Comparison of ENCODE assay signal across 16 mouse cellular contexts in genomic region chr9:102045111-102045861, GRCm38 (mm10).
DNase-seq lines count a peak whose midpoint lies in the region; ATAC-seq lines count a peak whose summit lies in the region.
"Had no signal": no experiment of that assay in that cellular context is flagged by ENCODE, and none has a peak within 500 bp of the region (broad histone marks: within the 10 kb centered on the region; RNA-seq: fewer than 3 reads in every experiment).

No protein-coding gene starts in this region.

- H3K9me3 ChIP-seq in forebrain, embryonic 16.5 days (ENCODE audit: control insufficient read depth, low read length): no peaks in the 10 kb centered on the region
- H3K9me3 ChIP-seq in neural tube, embryonic 11.5 days (ENCODE audit: control insufficient read depth, low read length): no peaks in the 10 kb centered on the region
- H3K9me3 ChIP-seq: limb, embryonic 15.5 days had no signal

- no peaks in the 10 kb centered on the region for H3K27me3 ChIP-seq in forebrain, embryonic 16.5 days (replicated peaks; ENCODE audit: control insufficient read depth, insufficient read depth, low read length)
- no peaks in the 10 kb centered on the region for H3K27me3 ChIP-seq in neural tube, embryonic 11.5 days (ENCODE audit: control insufficient read depth, insufficient read depth, low read length)
- H3K27me3 ChIP-seq: limb, embryonic 15.5 days had no signal

- DNase-seq in embryo, embryonic 10 days (ENCODE audit: low spot score): peak; percentile 23
- DNase-seq in mesoderm, embryonic 11.5 days (ENCODE audit: low read depth, low spot score): peak; percentile 23
- peak; percentile 23 for DNase-seq in neural tube, embryonic 11.5 days (ENCODE audit: low spot score)
- DNase-seq in heart, adult 11 months: no peak
- no peak for DNase-seq in layer of hippocampus, postnatal 14 days (ENCODE audit: low spot score in 2 of 2)
- DNase-seq: B cell, adult 2 months; cerebellum, adult 2 months; heart, postnatal 4 days; kidney, adult 2 months; lung, embryonic 14.5 days; right cerebral cortex, postnatal 4 days had no signal

- peak overlapping the region; percentile 13; the same call in 1 of the 2 replicates for H3K27ac ChIP-seq in forebrain, embryonic 16.5 days (ENCODE audit: low read length)
- H3K27ac ChIP-seq in neural tube, embryonic 11.5 days (ENCODE audit: low read depth, low read length): no peak overlapping the region
- H3K27ac ChIP-seq: limb, embryonic 15.5 days had no signal

- H3K36me3 ChIP-seq in forebrain, embryonic 16.5 days (ENCODE audit: control insufficient read depth, insufficient read depth): 0 out of 2 replicates have a peak, but pooled peaks cover 3% of the 10 kb centered on the region
- no peaks in the 10 kb centered on the region for H3K36me3 ChIP-seq in neural tube, embryonic 11.5 days (ENCODE audit: control insufficient read depth, insufficient read depth, low read length)
- H3K36me3 ChIP-seq: limb, embryonic 15.5 days had no signal

- H3K4me3 ChIP-seq in forebrain, embryonic 16.5 days (replicated peaks; ENCODE audit: low read length): no peak overlapping the region
- H3K4me3 ChIP-seq in neural tube, embryonic 11.5 days (ENCODE audit: low read depth, low read length): no peak overlapping the region
- H3K4me3 ChIP-seq: erythroblast, embryonic 14.5 days; limb, embryonic 15.5 days had no signal

- no peak overlapping the region for H3K9ac ChIP-seq in forebrain, embryonic 16.5 days (replicated peaks; ENCODE audit: low read depth, low read length)
- H3K9ac ChIP-seq in neural tube, embryonic 11.5 days (ENCODE audit: low read length): no peak overlapping the region
- H3K9ac ChIP-seq: limb, embryonic 15.5 days; lung, embryonic 14.5 days had no signal

- peak; percentile 39; the same call in 1 of the 2 replicates for ATAC-seq in forebrain, embryonic 16.5 days
- ATAC-seq in neural tube, embryonic 11.5 days (ENCODE audit: insufficient read depth, low FRiP score, low TSS enrichment): no peak
- no peak for ATAC-seq in granulocyte monocyte progenitor cell, adult 5-6 weeks (replicated peaks; ENCODE audit: poor library complexity, severe bottlenecking)
- ATAC-seq: activated CD4-positive, CD25-positive, alpha-beta regulatory T cell, adult 4 months had no signal

- H3K4me1 ChIP-seq in forebrain, embryonic 16.5 days (replicated peaks; ENCODE audit: control insufficient read depth, insufficient read depth, low read length): peaks cover 15% of the 10 kb centered on the region
- H3K4me1 ChIP-seq in neural tube, embryonic 11.5 days (ENCODE audit: control insufficient read depth, insufficient read depth, low read length): no peaks in the 10 kb centered on the region
- H3K4me1 ChIP-seq: limb, embryonic 15.5 days had no signal

- 10% methylated on average over 8 of the region's 8 CpGs for WGBS in forebrain, embryonic 16.5 days
- WGBS in neural tube, embryonic 11.5 days: 38% methylated on average over 8 of the region's 8 CpGs

- no peak overlapping the region for H3K4me2 ChIP-seq in forebrain, embryonic 16.5 days (ENCODE audit: low read length)
- no peak overlapping the region for H3K4me2 ChIP-seq in neural tube, embryonic 11.5 days (ENCODE audit: low read depth)
- H3K4me2 ChIP-seq: limb, embryonic 15.5 days; lung, embryonic 14.5 days had no signal

Comparison
In these comparisons a context has a peak if more than half of its experiments do, and no peak if none do; other contexts are left out.
1. DNase-seq: peak in embryo, embryonic 10 days (single experiment), mesoderm, embryonic 11.5 days (single experiment) and neural tube, embryonic 11.5 days (single experiment); none in heart, adult 11 months (single experiment) and layer of hippocampus, postnatal 14 days (0 of 2).